Mouse (Mus musculus) liver, embryonic 14.5 days (tissue): ENCODE data around the gene Tep1.

Source experiments
- CTCF ChIP-seq: IDR thresholded peaks from 2 replicates; pipeline ENCODE4 v1.5.1; 2016; ENCODE audit warnings: antibody characterized with exemption, low read depth, control low read depth
- EP300 ChIP-seq: IDR thresholded peaks from 2 replicates; pipeline ENCODE4 v1.6.1; 2016; ENCODE audit warnings: antibody characterized with exemption, low read depth

GRCm38 (mm10) chr14:50829878-50830277 is 40.5 kb downstream of the Tep1 start:
- TF ChIP-seq EP300 (no peak), CTCF (no peak)
